Mouse (Mus musculus) kidney, adult 11 months (tissue): Measurements from ENCODE around the gene Chst2.

Experiments
- DNase-seq: peaks from one replicate; pipeline ENCODE4 v3.0.0; 2022

Chst2 gene

DNA sequence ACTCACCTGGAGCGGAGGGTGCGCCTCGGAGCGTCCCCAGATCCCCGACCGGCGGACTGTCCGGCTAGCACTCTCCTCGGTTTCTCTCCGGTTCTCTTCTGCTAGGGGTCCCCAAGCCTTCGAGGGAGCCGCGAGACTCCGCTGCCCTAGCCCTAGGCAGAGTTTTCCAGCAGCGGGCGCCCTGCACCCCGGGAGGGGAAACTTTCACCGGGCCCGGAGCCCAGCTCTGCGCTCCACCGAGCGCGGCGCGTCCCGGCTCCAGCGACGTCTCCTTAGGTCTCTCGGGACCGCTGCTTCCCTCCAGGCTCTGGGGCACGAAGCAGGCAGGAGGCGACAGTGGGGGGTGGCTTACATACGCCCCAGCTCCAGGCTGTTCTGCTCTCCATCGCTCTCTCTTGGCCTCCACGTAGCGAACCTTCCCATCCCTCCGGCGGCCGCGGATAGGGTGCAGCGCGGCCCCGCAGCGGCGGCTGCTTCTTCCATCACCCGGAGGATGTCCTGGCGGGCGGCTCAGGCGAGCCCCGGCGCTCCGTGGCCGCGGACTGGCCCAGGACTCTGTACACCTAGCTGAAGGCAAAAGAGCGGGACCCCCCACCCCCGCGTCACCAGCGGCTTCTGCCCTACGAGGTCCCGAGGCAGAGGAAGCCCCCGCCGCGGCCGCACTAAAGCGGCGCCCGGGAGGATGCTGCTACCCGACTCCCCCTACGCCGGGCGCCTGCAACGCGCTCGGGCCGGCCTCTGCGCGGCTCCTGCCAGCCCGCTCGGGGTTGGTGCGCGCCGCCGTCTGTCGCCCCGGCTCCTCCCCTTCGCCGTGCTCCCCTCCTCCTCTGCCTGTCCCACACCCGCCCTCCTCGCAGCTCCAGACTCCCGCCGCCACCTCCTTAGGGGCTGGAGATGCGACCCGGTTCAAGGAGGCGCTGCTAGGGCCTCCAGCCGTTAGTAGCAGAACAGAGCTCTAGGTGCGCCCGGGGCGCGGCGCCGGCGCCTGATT is at the start of gene Chst2:
Gene Chst2, minus strand, starts transcription at position 152 of the 991 bp plus-strand sequence.
- peak; percentile 73 for DNase-seq

DNA sequence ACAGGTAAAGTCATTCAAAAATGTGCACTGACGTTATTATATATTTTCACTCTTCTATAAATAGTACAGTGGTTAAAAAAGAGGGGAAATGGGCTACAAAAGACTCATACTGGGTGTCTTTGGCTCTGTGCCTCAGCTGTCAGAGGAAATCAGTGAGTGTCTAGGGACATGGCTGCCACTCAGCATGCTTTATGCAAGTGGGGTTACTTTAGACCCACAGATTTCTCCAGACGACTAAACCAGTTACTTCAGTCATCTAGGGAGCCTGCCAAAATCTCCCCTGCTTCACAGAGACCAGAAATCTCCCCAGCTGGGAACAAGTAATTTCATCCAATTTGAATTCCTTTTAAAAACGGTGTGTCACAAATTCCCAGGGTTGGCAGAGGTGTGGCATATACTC is 45.4 kb upstream of the Chst2 start:
- DNase-seq, result no peak

DNA sequence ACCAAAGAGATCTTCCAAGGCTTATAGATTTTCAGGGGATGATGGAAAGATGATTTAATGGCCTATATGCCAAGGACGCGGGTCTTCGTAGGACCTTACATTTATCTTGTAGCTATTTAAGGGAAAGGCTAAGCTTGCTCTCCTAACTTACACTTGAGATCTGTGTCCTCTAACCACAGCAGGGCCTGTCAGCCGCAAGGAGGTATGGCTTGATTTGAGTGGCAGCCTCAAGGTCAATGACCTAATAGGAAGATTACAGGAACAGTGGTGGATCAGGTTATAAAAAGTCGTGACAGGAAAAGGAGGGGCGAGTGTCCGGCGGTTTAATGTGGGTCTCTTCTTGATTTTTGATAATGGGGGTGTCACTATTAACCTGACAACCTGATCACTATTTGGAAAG is 44.1 kb upstream of the Chst2 start:
- DNase-seq, result no peak

DNA sequence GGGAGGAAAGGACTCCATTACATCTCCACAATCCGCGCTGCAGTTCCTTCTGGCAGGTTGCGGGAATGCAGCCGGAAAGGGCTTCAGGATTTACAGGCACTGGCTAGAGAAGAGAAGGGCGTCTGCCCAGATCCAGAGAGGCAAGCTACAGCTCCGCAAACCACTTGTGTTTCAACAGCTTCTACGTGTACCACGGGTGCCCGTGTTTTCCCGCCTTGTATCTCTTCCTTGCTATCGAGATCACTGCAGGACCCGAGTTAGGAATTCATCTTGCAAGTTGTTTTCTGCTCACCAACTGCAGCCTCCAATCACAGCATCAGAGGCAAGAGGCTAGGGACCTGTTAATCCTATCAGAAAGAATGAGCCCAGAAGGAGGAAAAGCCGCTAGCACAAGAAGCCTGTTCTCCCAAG is 35.8 kb upstream of the Chst2 start:
- no peak for DNase-seq

DNA sequence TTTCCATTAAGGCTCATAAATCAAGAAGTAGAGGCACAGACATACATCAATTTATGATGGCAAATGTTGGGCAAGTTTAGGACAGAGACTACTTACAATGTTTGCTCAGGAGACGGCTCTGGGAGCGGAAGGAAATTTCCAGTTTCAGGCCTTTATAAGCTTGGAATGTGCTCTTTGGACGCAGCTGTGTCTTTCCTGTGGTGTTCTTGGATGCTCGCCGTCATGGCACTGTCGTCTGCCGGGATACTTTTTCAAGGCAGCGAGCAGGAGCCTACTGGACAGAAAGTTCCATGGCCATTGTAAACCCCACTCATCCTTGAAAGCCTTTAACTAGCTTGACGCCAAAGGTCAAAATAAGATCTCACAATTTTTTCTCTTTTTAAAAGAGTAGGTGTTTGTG is 31.4 kb upstream of the Chst2 start:
- DNase-seq, result no peak

DNA sequence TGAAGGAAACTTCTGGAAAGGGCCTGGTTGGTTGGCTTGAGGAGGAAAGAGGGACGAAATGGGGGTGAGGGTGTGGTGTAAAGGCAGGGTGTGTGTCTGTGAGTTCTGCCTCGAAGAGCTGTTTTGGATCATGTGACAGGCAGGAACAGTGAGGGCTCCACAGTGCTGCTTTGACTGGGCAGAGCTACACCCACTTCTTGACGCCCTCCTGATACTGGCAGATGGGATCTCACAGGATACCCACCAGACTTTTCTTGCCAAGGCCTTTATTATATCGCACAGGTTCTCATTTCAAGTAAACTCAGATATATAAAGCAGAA is 29.7 kb upstream of the Chst2 start:
- no peak for DNase-seq

DNA sequence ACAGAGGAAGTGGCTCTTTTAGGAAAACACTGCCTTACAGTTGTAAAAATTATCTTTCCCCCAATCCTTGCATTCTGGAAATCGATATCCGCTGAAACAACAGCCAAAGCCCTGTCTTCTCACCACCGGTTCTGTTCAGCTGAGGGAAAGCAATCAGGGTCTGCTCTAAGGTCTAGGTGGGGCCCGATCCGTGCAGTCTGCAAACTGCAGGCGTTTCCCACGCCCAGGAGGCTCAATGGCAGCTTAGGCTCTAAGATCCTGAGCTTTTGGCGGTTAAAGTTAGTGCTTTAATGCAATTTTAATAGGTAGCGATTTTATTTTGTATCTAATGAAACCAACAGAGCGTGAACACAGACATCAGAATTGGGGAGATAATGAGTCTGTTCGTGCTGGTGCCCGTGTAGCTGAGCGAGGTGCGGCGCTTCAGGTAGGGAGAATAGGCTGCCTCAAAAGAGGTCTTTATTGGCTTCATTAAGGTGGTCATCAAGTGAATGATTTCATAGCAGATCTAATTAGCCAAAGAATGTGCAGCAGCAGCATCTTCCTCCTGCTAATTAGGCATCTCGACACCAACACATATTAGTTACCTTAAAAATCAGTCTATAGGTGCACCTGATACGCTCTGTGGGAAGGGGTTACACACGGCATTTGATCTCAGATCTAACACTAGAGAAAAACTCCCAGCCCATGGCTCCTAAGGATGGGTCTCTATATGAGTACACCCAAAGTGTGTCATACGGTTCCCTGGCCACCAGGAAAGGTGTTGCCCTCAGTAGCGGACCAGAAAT is 29.2 kb upstream of the Chst2 start:
- DNase-seq, result no peak

DNA sequence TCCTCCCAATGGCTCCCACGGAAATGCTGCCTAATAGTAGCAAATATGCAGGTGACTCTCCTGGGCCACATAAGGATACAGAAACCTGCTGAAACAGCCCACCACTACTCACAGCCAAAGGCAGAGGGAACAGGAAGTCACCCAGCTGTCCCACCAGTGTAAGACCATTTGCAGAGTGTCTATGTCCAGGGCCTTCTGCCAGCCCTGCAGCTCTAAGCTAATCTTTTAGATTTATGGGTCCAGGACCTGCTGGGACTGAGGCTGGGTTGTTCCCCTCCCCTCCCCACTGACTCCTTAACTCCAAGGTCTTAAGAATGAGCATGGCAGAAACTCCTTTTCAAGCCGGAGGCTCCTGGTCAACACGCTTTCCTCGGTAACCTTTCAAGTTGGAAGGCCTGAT is 21.8 kb upstream of the Chst2 start:
- no peak for DNase-seq

DNA sequence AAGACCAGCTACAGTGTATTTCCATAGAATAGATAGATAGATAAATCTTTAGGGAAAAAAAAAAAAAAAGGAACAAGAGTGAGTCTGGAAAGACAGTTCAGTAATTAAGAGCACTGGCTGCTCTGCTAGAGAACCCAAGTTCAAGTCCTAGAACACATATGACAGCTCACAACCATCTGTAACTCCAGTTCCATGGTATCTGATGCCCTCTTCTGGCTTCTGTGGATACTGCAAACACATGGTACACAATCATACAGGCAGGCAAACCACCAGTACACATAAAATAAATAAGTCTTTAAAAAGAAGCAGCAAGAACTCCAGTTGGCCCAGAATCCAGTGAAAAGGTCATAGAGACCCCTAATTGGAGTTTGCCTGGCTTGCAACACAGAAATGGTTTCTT is 7.4 kb upstream of the Chst2 start:
- no peak for DNase-seq

DNA sequence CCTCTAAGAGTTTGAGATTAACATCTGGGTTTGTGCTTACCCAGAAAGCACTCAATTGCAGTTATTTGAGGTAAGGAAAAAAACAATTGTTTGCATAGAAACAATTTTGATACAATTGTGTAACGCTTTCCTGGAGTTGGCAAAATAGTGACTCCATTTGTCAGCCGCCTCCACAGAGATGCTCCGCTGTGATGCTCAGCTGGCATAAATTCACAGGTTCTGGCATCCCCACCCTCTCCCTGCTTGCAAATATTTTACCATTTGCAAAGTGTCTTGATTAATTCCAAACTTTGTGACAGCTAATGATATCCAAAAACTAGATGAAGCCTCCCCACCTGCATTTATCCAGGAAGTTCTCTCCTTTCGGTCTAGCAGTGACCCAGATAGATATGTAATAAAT is 5.5 kb upstream of the Chst2 start:
- DNase-seq, result no peak

DNA sequence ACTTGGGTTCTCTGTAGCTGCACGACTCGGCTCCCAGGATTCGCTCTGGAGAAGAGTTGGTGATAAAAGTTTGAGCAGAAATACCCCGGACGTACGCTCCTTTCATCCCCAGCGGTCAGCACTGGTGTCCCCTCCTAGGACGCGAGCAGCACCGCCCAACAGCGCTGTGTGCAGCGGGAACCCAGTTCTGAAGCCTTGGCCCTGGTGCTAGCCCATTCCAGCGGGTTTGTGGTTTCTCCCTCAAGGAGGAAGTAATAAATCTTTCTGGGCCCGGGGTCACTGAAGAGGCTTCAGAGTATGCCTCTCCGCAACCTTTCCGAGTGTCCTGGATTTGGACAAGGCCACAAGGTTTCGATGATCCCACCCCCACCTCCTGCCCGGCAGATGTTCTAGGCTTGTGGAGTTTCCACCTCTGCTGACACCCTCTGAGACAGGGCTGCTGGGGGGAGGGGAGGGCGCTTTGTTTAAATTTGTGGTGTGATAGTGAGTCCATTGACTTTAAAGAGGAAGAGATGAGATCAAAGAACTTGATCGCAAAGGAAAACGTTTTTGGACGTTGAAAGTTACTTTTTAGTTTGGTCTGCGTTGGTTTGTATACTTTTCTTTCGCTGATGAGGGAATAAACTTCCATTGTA is 1.2 kb upstream of the Chst2 start:
- peak; percentile 49 for DNase-seq

DNA sequence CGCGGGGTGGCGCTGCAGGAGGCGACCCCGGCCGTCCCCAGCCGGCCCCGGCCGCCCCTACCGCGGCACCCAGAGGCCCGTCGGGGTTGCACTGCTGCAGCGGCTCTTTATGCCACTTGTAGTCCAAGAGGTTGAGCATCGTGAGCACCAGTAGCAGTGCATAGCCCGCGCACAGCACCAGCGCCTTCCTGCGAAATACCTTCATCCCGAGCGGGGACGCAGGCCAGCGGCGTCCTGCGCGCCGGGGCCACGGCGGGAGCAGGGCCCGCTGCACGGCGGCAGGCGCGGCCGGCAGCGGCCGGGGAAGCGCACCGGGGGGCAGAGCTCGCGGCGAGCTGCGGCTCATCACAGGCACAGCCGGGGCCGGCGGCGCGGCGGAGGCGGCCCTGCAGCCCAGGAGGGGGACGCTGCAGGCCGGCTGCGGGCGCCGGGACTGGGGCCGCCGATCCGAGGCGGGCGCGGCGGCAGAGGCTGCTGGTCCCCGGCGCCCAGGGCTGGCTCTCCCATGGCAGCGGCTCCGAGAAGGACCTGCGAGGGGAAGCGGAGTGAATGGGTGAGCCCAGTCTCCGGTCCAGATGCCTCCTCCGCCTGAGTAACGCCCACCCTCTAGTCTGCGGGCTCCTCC is 464 bp downstream of the Chst2 start:
- no peak for DNase-seq

DNA sequence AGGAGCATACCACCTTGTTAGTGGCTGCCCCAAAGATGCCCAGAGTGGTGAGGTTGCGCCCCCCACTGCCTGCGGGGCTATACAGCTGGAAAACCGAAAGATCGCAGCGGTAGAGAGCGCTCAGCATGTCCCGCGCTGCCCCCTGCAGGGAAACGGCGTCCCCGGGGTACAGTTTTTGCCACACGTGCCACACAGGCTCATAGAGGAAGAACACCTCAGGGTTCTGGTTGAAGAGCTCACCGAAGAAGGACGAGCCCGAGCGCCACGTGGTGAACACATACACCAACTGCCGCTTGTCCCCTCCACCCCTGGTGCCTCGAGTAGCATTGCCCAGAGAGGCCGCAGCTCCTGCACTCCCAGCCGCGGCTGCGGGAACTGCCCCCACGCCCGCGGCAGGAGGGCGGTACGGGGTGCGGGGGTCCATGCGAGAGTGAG is 994 bp downstream of the Chst2 start:
- peak; percentile 51 for DNase-seq

DNA sequence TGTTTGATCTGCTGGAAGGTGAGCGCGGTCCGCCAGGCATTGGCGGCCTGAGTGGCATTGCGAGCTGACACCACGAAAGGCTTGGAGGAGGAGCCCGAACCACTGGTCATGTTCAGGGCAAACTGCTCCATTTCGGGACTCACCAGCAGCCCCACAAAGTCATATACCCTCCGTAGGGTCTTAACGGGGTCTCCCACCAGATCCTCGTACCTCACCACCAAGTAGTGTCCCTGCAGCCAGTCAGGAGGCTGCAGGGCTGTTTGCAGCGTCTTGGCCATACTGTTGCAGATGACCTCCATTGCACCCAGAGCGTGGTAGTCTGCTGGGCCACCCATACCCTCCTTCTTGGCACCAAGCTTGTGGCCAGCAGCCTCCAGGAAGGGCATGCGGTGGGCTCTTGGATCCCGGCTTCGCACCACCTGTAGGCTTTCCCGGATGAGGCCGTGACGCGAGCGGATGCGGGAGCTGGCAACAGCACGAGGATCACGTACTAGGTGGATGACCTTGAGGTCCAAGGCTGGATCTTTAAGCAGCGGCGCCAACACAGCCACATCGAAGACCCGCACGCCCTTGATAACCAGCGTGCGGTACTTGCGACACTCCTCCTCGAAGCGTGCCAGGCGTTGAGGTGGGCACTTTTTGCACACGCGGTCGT is 1.6 kb downstream of the Chst2 start:
- no peak for DNase-seq

DNA sequence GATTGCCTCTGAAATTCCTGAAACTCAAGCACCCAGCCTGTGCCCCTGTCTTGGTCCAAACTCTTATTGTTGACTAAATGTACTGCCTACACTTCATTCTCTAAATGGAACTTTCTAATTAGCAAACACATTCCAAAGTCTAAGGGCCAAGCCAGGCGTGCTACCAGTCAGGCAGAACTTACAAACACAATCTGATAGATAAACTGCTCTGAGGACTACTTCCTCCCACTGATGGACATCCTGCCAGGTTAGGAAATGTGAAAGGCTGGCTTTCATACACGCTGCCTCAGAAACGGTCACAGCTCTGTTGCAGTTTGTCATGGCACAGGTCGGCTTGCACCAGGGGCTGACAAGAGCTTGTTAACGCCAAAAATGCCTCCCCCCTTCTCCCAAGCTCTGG is 4.8 kb downstream of the Chst2 start:
- no peak for DNase-seq

DNA sequence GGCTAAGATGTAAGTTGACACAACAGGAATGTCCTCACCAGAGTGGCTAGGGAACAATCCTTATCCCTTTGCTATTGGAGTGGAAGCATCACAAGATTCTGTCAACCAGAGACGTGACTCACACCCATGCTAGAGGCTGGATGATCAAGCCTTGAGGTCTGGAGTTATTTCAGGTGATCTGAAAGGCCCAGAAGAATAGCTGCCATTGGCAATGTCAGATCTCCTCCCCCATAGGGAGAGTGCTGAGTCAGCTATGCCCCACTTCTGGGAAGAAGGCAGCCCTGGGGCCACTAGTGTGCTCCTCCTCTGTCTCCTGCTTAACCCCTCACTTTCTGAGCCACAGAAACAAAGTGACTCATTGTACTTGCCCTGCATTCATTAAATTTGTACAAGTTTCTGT is 14.5 kb downstream of the Chst2 start:
- no peak for DNase-seq

DNA sequence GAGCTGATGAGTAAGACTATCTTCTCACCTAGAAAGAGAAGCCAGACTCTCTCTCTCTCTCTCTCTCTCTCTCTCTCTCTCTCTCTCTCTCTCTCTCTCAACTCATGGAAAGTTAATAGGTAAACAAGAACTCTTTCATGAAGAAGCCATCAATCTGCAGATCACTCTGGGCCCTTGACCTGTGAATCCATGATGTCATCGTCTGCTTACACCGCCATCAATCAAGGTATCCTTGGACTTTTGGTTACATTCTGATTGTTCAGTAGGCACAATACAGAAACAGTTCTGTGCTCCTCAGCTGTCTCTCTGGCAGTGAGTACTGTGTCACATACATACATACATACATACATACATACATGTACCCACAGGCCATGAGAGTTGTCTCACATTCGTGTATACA is 16.6 kb downstream of the Chst2 start:
- no peak for DNase-seq

DNA sequence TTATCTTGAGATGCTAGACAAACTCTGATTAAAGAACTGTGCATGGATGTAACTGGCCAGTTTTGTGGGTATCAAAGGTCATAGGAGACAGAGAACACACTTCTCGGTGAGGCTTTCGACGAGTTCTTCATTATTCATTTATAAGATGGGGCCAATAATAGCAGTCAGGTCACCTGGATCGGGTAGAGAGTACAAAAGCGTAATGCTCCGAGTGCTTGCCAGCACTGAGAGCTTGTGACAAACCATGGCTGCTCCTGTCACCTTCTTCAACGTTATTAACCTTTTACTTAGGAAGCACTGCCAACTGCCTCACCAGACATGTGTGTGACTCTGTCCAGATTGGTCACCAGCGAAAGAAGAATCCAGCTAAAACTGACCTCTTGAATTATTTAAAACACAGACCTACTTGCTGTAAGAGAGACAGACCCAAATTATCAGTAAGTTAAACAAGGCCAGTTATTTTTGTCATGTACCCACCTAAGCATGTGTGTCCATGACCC is 18.6 kb downstream of the Chst2 start:
- peak; percentile 23 for DNase-seq

DNA sequence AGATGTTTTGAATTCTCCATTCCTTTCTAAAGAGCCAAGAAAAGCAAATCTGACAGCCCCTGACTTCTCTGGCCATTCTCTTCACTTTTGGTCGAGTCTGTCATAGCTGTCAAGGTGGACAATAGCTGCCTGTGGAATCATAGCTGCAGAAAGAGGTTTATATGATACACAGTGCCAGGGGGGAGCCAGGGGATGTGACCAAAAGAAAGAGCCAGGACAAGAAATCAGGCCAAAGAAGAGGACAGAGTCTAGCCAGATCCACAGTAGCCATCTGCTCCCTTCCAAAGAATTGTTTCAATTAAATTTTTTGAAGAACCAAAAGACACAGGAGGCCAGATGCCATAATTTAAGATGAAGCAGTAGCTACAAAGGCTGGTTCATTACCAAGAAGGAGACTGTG is 30.6 kb downstream of the Chst2 start:
- DNase-seq, result no peak

DNA sequence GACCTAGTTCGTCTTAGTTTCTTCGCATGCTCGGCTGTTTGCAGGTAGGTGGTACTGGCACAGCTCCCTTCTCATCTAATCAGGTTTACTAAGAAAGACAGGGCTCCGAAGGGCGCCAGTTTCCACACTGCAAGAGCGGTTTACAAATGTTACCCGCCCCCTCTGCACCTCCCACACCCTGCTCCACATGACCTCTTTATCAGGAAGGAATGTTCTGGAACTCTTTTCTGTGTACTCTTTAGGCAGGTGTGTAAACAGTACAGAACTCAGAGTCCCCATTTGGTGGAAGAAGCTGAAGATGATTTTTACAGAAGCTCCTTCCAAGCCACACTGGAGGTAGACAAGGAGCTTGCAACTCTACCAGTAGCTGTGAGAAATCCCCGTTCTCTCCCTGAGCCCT is 31.2 kb downstream of the Chst2 start:
- no peak for DNase-seq

DNA sequence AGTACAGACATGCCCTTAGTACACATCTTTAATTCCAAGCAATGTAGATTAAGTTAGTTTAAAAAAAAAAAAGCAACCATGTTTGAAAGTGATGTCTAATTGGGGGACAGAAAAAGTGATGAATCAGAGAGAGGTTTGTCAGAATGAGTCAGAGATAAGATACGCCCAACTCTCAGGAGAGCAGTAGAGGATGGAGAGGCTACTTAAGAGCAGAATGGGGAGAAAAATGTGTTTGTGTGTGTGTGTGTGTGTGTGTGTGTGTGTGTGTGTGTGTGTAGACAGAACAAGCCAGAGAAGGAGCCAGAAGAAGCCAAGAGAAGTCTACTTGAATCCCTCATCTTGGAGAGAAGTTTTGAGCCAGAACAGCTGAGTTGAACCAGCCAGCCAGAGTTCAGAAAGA is 32.8 kb downstream of the Chst2 start:
- no peak for DNase-seq

DNA sequence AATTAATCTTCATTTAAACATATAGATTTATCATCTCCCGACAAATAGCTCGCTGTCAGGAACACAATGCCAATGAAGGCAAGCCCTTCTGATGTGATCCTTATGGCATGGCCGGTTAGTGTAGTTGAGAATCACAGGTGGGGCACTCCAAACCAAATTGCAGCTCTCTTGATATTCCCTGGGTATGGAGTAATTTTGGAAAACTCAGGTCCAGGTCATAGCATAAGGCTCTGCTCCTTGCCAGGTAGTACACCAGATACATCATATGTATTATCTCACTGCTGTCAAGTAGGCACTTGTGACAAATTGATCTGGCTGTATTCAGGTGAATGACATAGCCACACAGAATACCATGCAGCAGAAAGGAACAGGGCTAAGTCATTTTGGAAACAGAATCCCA is 40.6 kb downstream of the Chst2 start:
- no peak for DNase-seq
